Mouse (Mus musculus) midbrain, embryonic 12.5 days (tissue): ENCODE data around the gene Cmtm7. TPM values are rescaled to one million over a fixed set of nuclear protein-coding genes. Genes with fewer than 3 reads are reported as not detected.

Experiments used
- ATAC-seq: fragments of 200-750 bp; cut with Nextera tagmentation; 2 replicates; pipeline ENCODE4 v1.8.0; 2017; ENCODE audit warnings: low read depth, moderate TSS enrichment, moderate library complexity; ENCODE audit not compliant: low FRiP score
- H3K27ac ChIP-seq: fragments of 300-500 bp; sonication (generic); replicated peaks from 2 replicates; pipeline ENCODE4 v1.5.1; 2016; ENCODE audit warnings: mild to moderate bottlenecking
- H3K27me3 ChIP-seq: fragments of 300-500 bp; sonication (generic); 2 replicates; pipeline ENCODE4 v1.6.1; 2016; ENCODE audit warnings: mild to moderate bottlenecking
- H3K36me3 ChIP-seq: fragments of 300-500 bp; sonication (generic); 2 replicates; pipeline ENCODE4 v1.6.1; 2016
- H3K4me1 ChIP-seq: fragments of 300-500 bp; sonication (generic); 2 replicates; pipeline ENCODE4 v1.6.1; 2016
- H3K4me2 ChIP-seq: fragments of 300-500 bp; sonication (generic); replicated peaks from 2 replicates; pipeline ENCODE4 v1.6.1; 2016; ENCODE audit warnings: mild to moderate bottlenecking, moderate library complexity
- H3K4me3 ChIP-seq: fragments of 300-500 bp; sonication (generic); 2 replicates; pipeline ENCODE4 v1.5.1; 2016; ENCODE audit warnings: mild to moderate bottlenecking
- H3K9ac ChIP-seq: fragments of 300-500 bp; sonication (generic); replicated peaks from 2 replicates; pipeline ENCODE4 v1.6.1; 2016; ENCODE audit warnings: mild to moderate bottlenecking, moderate library complexity
- H3K9me3 ChIP-seq: fragments of 300-500 bp; sonication (generic); 2 replicates; pipeline ENCODE4 v1.6.1; 2016; ENCODE audit warnings: mild to moderate bottlenecking
- WGBS: fragments of 180-500 bp; shearing (Covaris S2); methylation state at CpG from one replicate; pipeline ENCODE4 v1.1.7; 2016; 5-methylcytosine and 5-hydroxymethylcytosine counted together
- polyA plus RNA-seq: library from polyadenylated mRNA; unstranded; fragments of >200 nt; fragmentation: Nextera tagmentation; extraction: Ambion mirVana; gene quantifications from 2 replicates; pipeline ENCODE4 v1.2.1, GENCODE M21; 2016

The Cmtm7 gene
- 47.3 and 49.4 TPM in 2 replicates for polyA plus RNA-seq

DNA sequence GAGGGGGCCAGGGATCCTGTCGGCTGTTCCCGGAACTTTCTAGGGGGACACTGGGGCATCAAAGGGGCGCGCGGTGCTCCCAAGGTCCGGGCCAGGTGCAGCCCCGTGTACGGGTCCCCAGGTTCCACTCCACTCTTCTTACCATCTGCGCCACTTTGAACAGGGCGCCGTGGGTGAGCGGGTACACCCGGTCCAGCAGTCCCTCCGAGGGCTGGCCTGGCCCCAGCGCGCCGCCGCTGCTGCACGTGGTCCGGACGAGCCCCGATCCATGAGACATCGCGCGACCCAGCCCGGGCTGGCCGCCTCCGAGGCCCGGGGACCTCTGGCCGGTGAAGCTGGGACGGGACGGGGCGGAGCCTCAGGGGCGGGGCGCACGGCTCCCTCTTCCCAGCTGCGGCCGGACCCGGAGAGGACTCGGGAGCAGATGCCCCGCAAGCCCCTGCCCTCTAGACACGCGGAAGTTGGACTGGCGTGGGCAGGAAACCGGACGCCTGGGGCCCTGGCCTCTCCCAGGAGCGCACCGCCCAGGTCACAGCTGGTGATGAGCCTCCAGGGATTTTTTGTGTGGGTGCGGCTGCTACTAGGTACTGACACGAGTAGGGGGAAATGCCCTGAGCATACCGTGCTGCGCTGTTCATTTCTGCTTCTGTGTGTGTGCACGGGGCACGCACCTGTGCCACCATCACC, at the start of gene Cmtm7:
Cmtm7 (minus strand) TSS at position 331 of the 687 bp plus-strand sequence.
- peak within 1 kb of the TSS; percentile 91 for H3K4me2 ChIP-seq
- no peaks in the 10 kb centered on the region for H3K9me3 ChIP-seq
- peaks cover 12% of the 10 kb centered on the region for H3K27me3 ChIP-seq
- no peaks in the 10 kb centered on the region for H3K36me3 ChIP-seq
- peak within 1 kb of the TSS; percentile 56 for H3K27ac ChIP-seq
- H3K9ac ChIP-seq, result peak within 1 kb of the TSS; percentile 71
- peak; percentile 84 for ATAC-seq
- peaks cover 24% of the 10 kb centered on the region for H3K4me1 ChIP-seq
- peak within 1 kb of the TSS; percentile 55 for H3K4me3 ChIP-seq
- 1% methylated on average over 47 of the region's 54 CpGs for WGBS

DNA sequence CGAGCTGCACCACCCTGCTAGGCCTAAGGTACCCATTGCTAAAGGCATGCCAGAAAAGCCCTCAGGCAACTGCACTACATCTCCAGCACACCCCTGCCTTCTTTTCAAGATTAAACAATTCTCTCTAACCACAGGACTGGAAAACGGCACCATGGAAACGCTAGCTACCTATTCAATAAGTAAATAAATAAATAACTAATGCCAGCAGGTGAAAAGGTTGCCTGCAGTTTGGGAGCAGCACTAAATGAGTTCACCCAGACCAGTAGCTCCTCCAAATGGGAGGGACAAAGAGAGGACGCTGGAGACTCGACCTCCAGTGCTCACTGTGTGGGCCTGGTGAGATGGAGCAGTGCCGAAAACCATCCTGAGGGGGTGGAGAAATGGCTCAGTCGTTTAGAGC, 48.7 kb upstream of the Cmtm7 start:
- H3K4me2 ChIP-seq, result no peak overlapping the region
- 50% methylated on average over 7 of the region's 7 CpGs for WGBS

GRCm38 (mm10) chr9:114829669-114830068, 48.0 kb upstream of the Cmtm7 start:
- Histone ChIP-seq H3K27me3 (no peaks in the 10 kb centered on the region), H3K36me3 (no peaks in the 10 kb centered on the region), H3K4me1 (0 out of 2 replicates have a peak, but pooled peaks cover 5% of the 10 kb centered on the region), H3K27ac (no peak overlapping the region), H3K9ac (no peak overlapping the region), H3K9me3 (no peaks in the 10 kb centered on the region), H3K4me2 (no peak overlapping the region), H3K4me3 (no peak overlapping the region)
- ATAC-seq, result no peak
- 90% methylated on average over 8 of the region's 8 CpGs for WGBS

More for the DNA sequence above, 48.7 kb upstream of the Cmtm7 start:
- H3K36me3 ChIP-seq, result no peaks in the 10 kb centered on the region
- no peak overlapping the region for H3K4me3 ChIP-seq
- ATAC-seq, result no peak
- H3K4me1 ChIP-seq, result 0 out of 2 replicates have a peak, but pooled peaks cover 5% of the 10 kb centered on the region
- no peaks in the 10 kb centered on the region for H3K27me3 ChIP-seq
- no peak overlapping the region for H3K27ac ChIP-seq
- no peaks in the 10 kb centered on the region for H3K9me3 ChIP-seq
- H3K9ac ChIP-seq, result no peak overlapping the region

DNA sequence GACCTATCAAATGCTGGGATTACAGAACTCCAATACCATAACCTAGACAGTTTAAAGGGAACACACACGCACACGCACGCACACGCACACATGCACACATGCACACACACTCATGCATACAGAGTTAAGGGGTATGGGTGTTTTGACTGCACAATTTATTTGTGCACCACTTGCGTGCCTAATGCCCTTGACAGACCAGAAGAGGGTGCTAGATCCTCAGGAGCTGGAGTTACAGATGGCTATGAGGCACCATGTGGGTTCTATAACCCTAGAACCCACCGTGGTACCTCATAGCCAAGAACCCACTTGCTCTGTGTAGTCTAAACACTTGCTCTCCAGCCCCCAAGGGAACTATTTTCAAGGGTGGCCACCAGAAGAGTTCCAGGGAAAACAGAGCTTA, 46.7 kb upstream of the Cmtm7 start:
- Histone ChIP-seq H3K4me3 (no peak overlapping the region), H3K36me3 (no peaks in the 10 kb centered on the region), H3K27ac (no peak overlapping the region), H3K4me2 (no peak overlapping the region), H3K9me3 (no peaks in the 10 kb centered on the region), H3K27me3 (no peaks in the 10 kb centered on the region), H3K9ac (no peak overlapping the region), H3K4me1 (0 out of 2 replicates have a peak, but pooled peaks cover 5% of the 10 kb centered on the region)
- 95% methylated on average over 6 of the region's 6 CpGs for WGBS
- ATAC-seq, result no peak

DNA sequence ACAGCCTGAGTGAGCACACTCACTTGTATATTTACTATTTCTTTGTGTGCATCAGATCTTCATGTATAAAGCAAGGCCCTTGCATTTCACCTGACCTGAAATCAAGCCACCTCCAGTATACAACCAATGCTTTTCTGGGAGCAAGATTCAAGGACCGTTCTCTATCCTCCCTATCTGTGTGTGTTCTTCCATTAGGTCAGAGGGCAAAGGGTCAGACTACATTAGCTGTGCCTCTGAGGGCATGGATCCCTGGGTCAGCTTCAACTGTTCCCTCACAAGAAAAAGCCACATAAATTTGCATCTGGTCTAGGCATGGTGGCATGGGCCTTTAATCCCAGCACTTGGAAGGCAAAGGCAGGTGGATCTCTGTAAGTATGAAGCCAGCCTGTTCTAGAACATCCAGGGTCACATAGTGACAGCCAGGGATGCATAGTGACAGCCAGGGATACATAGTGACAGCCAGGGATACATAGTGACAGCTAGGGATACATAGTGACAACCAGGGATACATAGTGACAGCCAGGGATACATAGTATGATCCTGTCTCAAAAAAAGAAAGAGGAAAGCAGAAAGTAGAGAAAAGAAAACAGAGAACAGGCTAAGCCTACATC, 45.7 kb upstream of the Cmtm7 start:
- 70% methylated on average over 1 of the region's 1 CpGs for WGBS
- Histone ChIP-seq H3K9ac (no peak overlapping the region), H3K4me2 (no peak overlapping the region), H3K4me3 (no peak overlapping the region), H3K9me3 (no peaks in the 10 kb centered on the region), H3K27ac (no peak overlapping the region), H3K36me3 (no peaks in the 10 kb centered on the region), H3K4me1 (0 out of 2 replicates have a peak, but pooled peaks cover 5% of the 10 kb centered on the region), H3K27me3 (no peaks in the 10 kb centered on the region)
- no peak for ATAC-seq

DNA sequence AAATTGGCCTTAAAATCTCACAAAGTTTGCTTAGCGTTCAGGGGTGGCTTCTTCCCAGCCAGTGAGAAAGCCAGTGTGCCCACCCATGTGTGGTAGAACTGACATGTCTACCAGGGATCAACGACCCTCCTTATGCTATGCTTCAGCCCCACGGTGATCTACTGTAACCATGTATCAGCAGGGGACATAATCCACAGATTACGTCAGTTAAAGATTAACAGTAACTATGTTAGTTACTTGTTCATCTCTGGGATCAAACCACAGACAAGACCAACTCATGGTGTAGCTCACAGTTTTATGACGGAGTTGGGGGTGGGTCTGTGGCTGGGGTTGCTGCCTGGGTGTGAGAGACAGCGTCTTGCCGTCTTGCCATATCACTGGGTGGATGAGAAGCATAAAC, 42.5 kb upstream of the Cmtm7 start:
- no peaks in the 10 kb centered on the region for H3K9me3 ChIP-seq
- H3K4me3 ChIP-seq, result no peak overlapping the region
- no peaks in the 10 kb centered on the region for H3K4me1 ChIP-seq
- H3K27me3 ChIP-seq, result no peaks in the 10 kb centered on the region
- no peaks in the 10 kb centered on the region for H3K36me3 ChIP-seq
- no peak overlapping the region for H3K27ac ChIP-seq
- 98% methylated on average over 7 of the region's 7 CpGs for WGBS
- no peak for ATAC-seq
- H3K4me2 ChIP-seq, result no peak overlapping the region
- no peak overlapping the region for H3K9ac ChIP-seq

DNA sequence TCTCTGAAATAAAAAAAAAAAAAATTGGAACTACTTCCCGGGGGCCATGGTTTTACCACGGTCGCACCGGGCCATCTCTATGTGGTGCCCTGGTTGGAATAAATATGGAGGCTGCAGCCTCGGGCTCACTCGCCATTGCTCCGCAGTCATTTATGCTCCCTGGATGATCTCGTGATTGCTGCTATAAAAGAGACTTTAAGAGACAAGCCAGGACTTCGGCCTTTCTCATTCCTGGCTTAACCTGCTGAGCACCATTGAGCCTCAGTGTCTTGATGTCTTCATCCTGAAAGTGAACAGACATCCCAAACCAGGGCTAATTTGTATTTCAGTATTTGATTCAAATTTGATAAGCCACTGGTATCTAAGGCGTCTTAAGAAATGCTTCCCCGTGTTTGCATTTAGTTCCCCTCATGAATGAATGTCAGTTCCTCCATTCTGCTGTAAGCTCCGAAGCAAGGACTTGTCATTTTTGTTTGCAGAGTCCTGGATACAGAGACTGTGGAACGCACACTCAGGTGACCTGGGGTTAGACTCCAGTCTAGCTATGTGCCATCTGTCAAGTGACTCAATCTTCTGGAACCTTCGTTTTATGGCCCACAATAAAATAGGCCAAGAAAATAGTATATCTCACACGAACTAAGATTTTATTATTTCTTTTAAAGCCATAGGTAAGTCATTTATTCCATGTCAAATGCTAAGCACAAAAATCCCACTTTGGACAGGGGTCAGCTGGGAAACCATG, 40.1 kb upstream of the Cmtm7 start:
- no peaks in the 10 kb centered on the region for H3K4me1 ChIP-seq
- no peak overlapping the region for H3K9ac ChIP-seq
- H3K36me3 ChIP-seq, result no peaks in the 10 kb centered on the region
- no peaks in the 10 kb centered on the region for H3K9me3 ChIP-seq
- H3K4me2 ChIP-seq, result no peak overlapping the region
- H3K27me3 ChIP-seq, result no peaks in the 10 kb centered on the region
- WGBS, result 90% methylated on average over 15 of the region's 15 CpGs
- H3K4me3 ChIP-seq, result no peak overlapping the region
- H3K27ac ChIP-seq, result no peak overlapping the region
- no peak for ATAC-seq

- ATAC-seq, result no peak
- Histone ChIP-seq H3K9ac (no peak overlapping the region), H3K36me3 (no peaks in the 10 kb centered on the region), H3K27me3 (no peaks in the 10 kb centered on the region), H3K4me2 (no peak overlapping the region), H3K4me1 (no peaks in the 10 kb centered on the region), H3K4me3 (no peak overlapping the region), H3K9me3 (no peaks in the 10 kb centered on the region), H3K27ac (no peak overlapping the region)
- 88% methylated on average over 3 of the region's 3 CpGs for WGBS
Measured at GRCm38 (mm10) chr9:114818918-114819317, 37.3 kb upstream of the Cmtm7 start.

DNA sequence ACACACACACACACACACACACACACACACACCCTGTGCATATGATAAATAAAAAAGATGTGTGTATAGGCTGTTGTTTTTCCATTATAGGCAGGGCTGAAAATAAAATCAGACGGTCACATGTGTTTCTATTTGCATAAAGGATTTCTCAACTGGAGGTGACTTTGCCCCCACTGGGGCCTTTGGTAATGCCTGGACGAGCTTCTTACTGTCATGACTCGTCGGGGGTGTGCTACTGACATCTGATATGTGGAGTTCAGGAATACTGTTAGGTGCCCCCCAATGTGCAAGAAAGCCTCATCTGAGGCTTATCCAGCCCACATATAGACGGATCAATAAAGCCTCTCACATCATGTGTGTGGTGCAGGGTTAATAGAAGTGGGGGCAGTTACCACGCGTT, 35.4 kb upstream of the Cmtm7 start:
- Histone ChIP-seq H3K27ac (no peak overlapping the region), H3K4me1 (no peaks in the 10 kb centered on the region), H3K9ac (no peak overlapping the region), H3K9me3 (no peaks in the 10 kb centered on the region), H3K4me3 (no peak overlapping the region), H3K27me3 (no peaks in the 10 kb centered on the region), H3K4me2 (no peak overlapping the region), H3K36me3 (no peaks in the 10 kb centered on the region)
- WGBS, result 76% methylated on average over 7 of the region's 7 CpGs
- no peak for ATAC-seq

- WGBS, result 98% methylated on average over 7 of the region's 7 CpGs
- ATAC-seq, result no peak
- no peaks in the 10 kb centered on the region for H3K9me3 ChIP-seq
- no peak overlapping the region for H3K4me3 ChIP-seq
- no peak overlapping the region for H3K4me2 ChIP-seq
- no peaks in the 10 kb centered on the region for H3K36me3 ChIP-seq
- H3K9ac ChIP-seq, result no peak overlapping the region
- H3K27ac ChIP-seq, result no peak overlapping the region
- H3K4me1 ChIP-seq, result no peaks in the 10 kb centered on the region
- H3K27me3 ChIP-seq, result no peaks in the 10 kb centered on the region
Measured at GRCm38 (mm10) chr9:114816121-114816520, 34.5 kb upstream of the Cmtm7 start.

DNA sequence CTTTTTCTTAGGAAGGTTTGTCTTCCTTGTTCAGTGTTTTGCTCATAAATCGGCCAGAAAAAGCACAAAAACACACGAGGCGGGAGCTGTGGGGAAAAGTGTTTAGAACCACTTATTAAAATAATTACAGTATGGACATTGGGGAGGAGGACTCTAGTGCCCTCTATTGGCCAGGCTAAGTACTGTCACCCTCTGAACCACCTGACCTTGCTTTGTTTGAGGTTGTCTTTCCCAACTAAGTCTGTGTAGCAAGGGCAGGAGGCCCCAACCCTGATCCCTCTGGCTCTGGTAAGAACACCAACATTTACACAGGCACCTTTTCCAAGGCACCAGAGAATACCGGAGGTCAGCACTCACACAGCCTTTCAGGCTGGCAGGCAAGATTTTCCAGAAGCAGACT, 33.7 kb upstream of the Cmtm7 start:
- 77% methylated on average over 4 of the region's 4 CpGs for WGBS
- ATAC-seq, result no peak
- no peaks in the 10 kb centered on the region for H3K27me3 ChIP-seq
- H3K4me2 ChIP-seq, result no peak overlapping the region
- H3K4me3 ChIP-seq, result no peak overlapping the region
- no peaks in the 10 kb centered on the region for H3K36me3 ChIP-seq
- H3K27ac ChIP-seq, result no peak overlapping the region
- no peaks in the 10 kb centered on the region for H3K9me3 ChIP-seq
- H3K9ac ChIP-seq, result no peak overlapping the region
- no peaks in the 10 kb centered on the region for H3K4me1 ChIP-seq

- ATAC-seq, result no peak
- H3K4me3 ChIP-seq, result no peak overlapping the region
- H3K27me3 ChIP-seq, result no peaks in the 10 kb centered on the region
- no peaks in the 10 kb centered on the region for H3K4me1 ChIP-seq
- no peaks in the 10 kb centered on the region for H3K9me3 ChIP-seq
- H3K27ac ChIP-seq, result no peak overlapping the region
- H3K9ac ChIP-seq, result no peak overlapping the region
- 94% methylated on average over 4 of the region's 4 CpGs for WGBS
- no peak overlapping the region for H3K4me2 ChIP-seq
- H3K36me3 ChIP-seq, result no peaks in the 10 kb centered on the region
Measured at GRCm38 (mm10) chr9:114812001-114812400, 30.3 kb upstream of the Cmtm7 start.
